Mouse (Mus musculus) olfactory bulb, adult 2 months (tissue): ENCODE data around the gene Med13. TPM values are rescaled to one million over a fixed set of nuclear protein-coding genes. Genes with fewer than 3 reads are reported as not detected.

Source experiments
- H3K27ac ChIP-seq: fragments of 200-500 bp; 2 replicates; pipeline ENCODE4 v1.5.1; 2012; ENCODE audit warnings: low read depth, low read length; ENCODE audit not compliant: insufficient read depth
- H3K4me1 ChIP-seq: fragments of 200-500 bp; 2 replicates; pipeline ENCODE4 v1.6.1; 2012; ENCODE audit warnings: low read length; ENCODE audit not compliant: control insufficient read depth, insufficient read depth
- H3K4me3 ChIP-seq: fragments of 200-500 bp; 2 replicates; pipeline ENCODE4 v1.5.1; 2012; ENCODE audit warnings: mild to moderate bottlenecking, low read depth, low read length, moderate library complexity; ENCODE audit not compliant: insufficient read depth
- CTCF ChIP-seq: fragments of 200-500 bp; IDR thresholded peaks from 2 replicates; pipeline ENCODE4 v1.5.1; 2012; ENCODE audit warnings: low read depth, mild to moderate bottlenecking, low read length, moderate library complexity; ENCODE audit not compliant: insufficient read depth
- POLR2A ChIP-seq: fragments of 200-500 bp; IDR thresholded peaks from 2 replicates; pipeline ENCODE4 v1.6.1; 2012; ENCODE audit warnings: mild to moderate bottlenecking, low read depth, low read length, moderate library complexity; ENCODE audit not compliant: insufficient read depth
- WGBS: fragments of 180-500 bp; shearing (Covaris S2); methylation state at CpG from one replicate; pipeline ENCODE4 v1.1.7; 2018; 5-methylcytosine and 5-hydroxymethylcytosine counted together
- polyA plus RNA-seq: library from polyadenylated mRNA; stranded (reverse); fragments of >200 nt; gene quantifications from 2 replicates; pipeline ENCODE4 v1.2.4, GENCODE M21; 2012; ENCODE audit warnings: low replicate concordance; ENCODE audit not compliant: missing spikeins, insufficient read depth, insufficient read length

The Med13 gene
- 242 and 456 TPM in 2 replicates for polyA plus RNA-seq

DNA sequence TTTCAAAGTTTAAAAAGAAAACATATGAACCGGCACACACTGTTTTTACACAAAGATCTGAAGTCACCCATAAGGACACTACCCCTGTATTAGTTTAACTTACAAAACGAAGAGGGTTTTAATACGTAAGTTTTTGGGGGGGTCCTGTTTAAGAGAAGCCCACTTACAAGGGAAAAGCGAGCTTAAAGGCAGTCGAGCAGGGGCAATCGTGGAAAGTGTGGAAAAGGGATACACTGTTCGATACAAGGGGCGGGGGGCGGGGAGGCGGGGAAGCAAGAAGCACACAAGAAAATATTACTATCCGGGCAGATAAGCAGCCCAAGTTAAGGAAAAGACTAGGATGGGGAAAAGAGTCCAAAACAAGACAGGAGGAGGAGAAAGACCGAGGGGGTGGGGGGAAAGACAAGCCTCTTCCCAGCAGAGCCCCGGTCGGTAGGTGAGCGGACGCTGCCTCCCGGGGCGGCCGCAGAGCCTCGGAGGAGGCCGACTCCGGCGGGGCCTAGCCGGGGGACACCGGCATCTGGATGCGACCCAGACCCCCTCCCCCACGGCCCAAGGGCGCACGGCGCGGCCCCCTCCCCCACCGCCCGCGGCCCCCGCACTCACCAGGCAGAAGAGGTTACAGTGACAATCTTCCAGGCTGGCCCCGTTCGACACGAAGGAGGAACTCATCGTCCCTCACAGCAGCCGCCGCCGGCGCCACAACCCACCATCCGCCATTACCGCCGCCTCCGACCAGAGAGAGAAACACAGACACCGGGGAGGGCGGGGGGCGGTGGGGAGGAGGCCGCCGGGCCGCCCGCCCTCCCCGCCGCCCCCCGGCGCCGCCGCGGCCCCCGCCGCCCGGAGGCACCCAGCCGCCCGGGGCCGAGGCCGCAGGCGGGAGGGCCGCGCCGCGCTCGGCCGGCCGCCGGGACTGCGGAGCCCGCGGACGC lies at the start of gene Med13:
Gene Med13 (minus strand): TSS at position 749 of the 935 bp plus-strand sequence.
- TF ChIP-seq CTCF (no peak), POLR2A (no peak)
- Histone ChIP-seq H3K4me1 (no peaks in the 10 kb centered on the region), H3K4me3 (peak within 1 kb of the TSS; percentile 99), H3K27ac (peak within 1 kb of the TSS; percentile 99)
- 2% methylated on average over 81 of the region's 81 CpGs for WGBS

DNA sequence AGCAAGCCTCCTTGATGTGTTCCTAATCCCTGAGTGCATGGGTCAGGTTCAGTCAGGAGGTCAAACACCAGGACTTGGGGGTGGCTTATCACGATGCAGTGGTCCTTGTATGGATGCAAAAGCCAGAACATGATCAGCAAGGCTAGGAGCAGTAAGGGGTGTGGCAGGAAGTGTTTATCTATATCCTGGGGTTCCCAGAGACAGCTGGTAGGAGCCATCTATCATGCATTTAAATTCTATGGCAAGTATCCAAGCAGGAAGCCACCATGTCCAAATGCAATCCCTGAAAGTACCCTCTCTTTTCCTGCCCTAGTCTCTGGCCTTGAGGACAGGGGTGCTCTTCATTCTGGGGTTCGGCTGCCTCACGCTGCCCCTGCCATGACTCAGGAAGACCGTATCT lies 47.2 kb upstream of the Med13 start:
- H3K4me1 ChIP-seq: peaks cover 3% of the 10 kb centered on the region; the same call in 1 of the 2 replicates
- TF ChIP-seq CTCF (no peak), POLR2A (no peak)
- WGBS: 86% methylated on average over 4 of the region's 4 CpGs

DNA sequence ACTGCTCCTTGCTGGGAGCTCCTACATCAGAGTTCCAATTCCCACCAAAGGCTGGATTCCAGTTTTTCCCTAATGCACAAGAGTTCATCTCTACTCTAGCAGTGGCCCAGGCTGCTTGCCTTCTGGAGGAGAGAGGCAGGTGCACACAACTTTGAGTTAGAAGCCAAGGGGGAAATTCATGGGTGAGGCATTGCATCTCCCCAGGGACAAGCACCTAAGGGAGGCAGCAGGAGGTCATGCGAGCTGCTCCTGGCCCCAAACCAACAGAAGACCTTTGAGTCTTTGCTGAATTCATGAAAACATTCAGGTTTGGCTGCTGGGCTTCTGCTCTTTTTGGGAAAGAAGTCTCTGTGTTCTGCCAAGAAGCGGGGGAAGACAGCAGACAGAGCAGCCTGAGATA lies 46.4 kb upstream of the Med13 start:
- Histone ChIP-seq H3K4me1 (peaks cover 4% of the 10 kb centered on the region; the same call in 1 of the 2 replicates), H3K27ac (no peak overlapping the region), H3K4me3 (no peak overlapping the region)
- 87% methylated on average over 2 of the region's 2 CpGs for WGBS
- TF ChIP-seq CTCF (no peak), POLR2A (no peak)

More for the DNA sequence above, 47.2 kb upstream of the Med13 start:
- Histone ChIP-seq H3K4me3 (no peak overlapping the region), H3K27ac (no peak overlapping the region)

DNA sequence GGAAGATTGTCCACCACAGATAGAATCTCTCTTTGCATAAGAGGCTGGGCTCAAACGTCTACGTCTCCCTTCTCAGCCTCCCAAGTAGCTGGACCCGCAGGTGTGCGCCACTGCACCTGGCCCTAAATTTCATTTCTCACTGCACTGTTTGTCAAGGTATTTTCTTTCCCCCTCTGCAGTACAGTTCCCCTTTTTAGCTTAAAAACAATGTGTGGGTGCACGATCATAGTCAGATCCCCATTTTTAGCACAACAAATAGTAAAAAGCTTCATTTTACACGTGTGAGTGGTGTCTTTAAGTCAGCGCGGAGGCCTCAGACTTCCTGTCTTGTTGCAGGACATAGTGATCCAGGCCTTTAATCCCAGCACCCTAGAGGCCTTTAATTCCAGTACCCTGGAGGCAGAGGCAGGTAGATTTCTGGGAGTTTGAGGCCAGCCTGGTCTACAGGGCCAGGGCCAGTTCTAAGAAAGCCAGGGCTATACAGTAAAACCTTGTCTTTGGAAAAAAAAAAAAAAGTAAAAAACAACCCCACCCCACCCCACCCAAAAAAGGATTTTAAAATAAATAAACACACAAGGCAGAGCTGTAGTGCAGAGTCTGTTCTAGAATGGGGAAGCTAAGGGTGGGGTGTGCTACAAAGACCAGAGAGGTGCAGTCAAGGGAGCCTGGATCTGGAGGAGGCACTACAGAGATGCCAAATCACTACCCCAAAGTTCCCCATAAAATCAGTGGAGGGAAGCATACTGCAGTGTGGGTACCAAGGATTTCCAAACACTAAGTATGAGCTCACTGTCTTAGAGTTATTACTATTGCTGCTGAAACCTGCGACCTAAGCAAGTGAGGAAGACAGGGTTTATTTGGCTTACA lies 42.1 kb upstream of the Med13 start:
- no peak overlapping the region for H3K27ac ChIP-seq
- TF ChIP-seq CTCF (no peak), POLR2A (no peak)
- peaks cover 8% of the 10 kb centered on the region for H3K4me1 ChIP-seq
- WGBS: 80% methylated on average over 9 of the region's 9 CpGs
- no peak overlapping the region for H3K4me3 ChIP-seq

DNA sequence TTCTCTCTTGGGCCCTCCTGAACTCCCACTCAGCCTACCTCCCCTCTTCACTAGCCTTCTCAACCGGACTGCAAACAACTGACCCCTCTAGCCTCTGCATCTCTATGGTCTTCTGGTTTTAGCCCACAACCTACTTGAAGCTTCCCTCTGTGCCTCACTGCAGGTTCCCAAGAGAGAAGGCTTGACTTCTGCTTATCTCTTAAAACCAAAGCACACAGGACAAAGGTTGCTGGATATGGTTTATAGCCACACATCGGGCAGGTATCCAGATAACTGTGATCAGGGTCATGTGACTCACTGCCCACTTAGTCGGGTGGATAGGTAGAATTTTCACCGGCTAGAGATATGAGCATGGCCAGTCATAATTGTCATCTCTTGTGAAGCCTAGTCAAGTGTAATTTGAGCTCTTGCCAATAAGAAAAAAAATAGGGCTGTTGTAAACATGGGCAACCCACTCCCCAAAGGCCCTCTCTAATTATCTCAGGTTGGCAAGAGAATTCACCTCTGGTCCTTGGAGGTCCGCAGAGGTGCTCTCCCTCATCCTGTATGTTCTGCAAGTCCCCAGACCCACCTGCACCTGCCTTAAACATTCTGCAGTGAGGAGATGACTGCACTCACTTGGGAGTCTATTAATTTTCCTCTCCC lies 39.7 kb upstream of the Med13 start:
- Histone ChIP-seq H3K4me1 (peaks cover 6% of the 10 kb centered on the region), H3K4me3 (no peak overlapping the region), H3K27ac (no peak overlapping the region)
- TF ChIP-seq CTCF (no peak), POLR2A (no peak)
- 81% methylated on average over 5 of the region's 5 CpGs for WGBS

DNA sequence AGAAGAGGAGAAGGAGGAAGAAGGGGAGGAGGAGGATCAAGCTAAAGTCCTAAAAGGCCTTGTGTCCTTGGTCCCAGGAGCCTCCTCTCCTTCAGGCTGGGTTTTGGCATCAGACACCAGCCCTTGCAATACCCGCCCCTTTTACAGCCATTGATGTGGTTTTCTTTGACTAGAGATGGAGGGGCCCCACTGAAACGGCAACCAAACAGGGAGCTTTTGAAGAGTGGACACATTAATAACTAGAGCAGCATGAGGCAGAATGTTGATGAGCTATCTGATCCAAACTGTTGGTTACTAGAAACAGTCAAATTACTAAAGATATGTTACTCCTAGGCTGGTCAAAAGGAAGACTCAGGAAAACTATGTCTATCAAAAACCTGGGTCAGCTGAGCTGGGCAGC lies 39.1 kb upstream of the Med13 start:
- Histone ChIP-seq H3K27ac (no peak overlapping the region), H3K4me3 (no peak overlapping the region), H3K4me1 (peaks cover 6% of the 10 kb centered on the region)
- TF ChIP-seq CTCF (no peak), POLR2A (no peak)
- 59% methylated on average over 2 of the region's 2 CpGs for WGBS

DNA sequence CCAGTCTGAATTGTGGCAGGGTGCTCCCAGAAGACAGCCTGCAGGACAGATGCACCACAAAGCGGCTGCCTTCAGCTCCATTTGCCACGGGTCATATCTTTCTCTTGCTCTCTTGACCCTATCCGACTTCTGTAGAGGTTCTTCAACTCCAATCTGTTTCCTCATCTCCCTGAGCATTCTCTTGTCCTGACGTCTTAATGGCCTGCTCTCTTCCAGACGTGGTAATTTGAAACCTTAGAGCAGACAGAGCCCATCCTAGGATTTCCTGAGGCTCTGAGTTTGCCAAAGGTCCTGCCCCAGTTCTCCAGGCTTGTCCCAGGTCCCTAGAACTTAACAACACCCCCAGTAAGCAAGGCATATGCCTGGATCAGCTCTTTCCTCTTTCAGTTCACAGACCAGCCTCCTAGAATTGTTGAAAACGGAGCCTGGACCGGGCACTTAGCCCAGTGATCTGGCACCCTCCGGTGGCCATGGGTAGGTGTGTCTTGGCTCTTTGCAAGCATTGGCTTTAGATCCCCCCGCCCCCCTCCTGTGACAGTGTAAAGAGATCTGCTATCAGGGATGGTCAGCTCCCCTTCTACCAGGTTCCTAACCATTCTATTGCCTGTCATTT lies 38.2 kb upstream of the Med13 start:
- no peak overlapping the region for H3K4me3 ChIP-seq
- H3K4me1 ChIP-seq: peaks cover 6% of the 10 kb centered on the region
- H3K27ac ChIP-seq: no peak overlapping the region
- no peak for TF ChIP-seq CTCF
- TF ChIP-seq POLR2A: no peak
- WGBS: 33% methylated on average over 9 of the region's 9 CpGs

DNA sequence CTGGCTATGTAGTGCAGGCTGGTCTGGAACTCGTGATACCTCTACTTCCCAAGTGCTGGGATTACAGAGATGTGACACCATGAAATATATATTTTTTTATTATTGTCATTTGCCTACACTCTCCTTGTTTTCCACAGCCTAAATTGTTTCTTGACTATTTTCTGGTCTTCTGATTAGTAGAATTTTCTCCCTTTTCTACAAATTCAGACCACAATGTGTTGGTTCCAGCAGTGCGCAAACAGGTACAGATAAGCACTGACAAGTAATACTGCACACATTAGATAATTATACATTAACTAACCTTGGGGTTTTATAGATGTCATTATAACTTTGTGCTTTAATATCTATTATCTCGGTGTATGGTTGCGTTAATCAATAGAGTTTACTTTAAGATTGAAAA lies 37.7 kb upstream of the Med13 start:
- no peak for TF ChIP-seq CTCF
- no peak for TF ChIP-seq POLR2A

DNA sequence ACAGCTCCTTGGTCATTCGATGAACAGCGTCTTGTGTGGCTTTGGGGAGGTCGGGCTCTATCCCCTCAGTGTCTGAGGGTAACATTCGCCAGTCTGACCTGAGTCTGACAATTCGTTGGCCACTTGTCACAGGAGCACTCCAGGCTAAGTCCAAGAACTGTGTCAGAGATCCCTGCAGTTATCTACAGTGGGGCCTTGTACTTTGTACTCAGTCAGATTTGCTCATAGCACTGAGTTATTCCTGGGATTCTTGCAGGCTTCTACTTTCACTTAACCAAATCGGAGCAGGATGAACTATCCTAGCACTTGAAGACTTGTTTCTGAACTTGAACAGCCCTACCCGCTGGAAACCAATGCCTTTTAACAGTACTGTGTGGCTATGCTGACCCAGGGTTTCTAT lies 34.3 kb upstream of the Med13 start:
- Histone ChIP-seq H3K4me3 (no peak overlapping the region), H3K27ac (no peak overlapping the region), H3K4me1 (peaks cover 17% of the 10 kb centered on the region)
- no peak for TF ChIP-seq CTCF
- no peak for TF ChIP-seq POLR2A
- WGBS: 91% methylated on average over 7 of the region's 7 CpGs

More for the DNA sequence above, 37.7 kb upstream of the Med13 start:
- Histone ChIP-seq H3K4me1 (peaks cover 9% of the 10 kb centered on the region), H3K4me3 (no peak overlapping the region), H3K27ac (no peak overlapping the region)
- WGBS: 96% methylated on average over 4 of the region's 4 CpGs
